Mouse (Mus musculus) lung, adult 2 months (tissue): Measurements from ENCODE around the gene Gm17027.
"Not testable (repeated sequence)": the region's sequence is repeated elsewhere in the genome, so short reads cannot be mapped to it uniquely, and the experiment has no call there.

ENCODE experiments used
- CTCF ChIP-seq: fragments of 200-500 bp; IDR thresholded peaks from 2 replicates; pipeline ENCODE4 v1.5.1; 2011; ENCODE audit warnings: mild to moderate bottlenecking, low read length, control low read depth; ENCODE audit not compliant: insufficient read depth
- POLR2A ChIP-seq: fragments of 200-500 bp; IDR thresholded peaks from 2 replicates; pipeline ENCODE4 v1.6.1; 2011; ENCODE audit warnings: low read depth, mild to moderate bottlenecking, control low read depth, low read length, borderline replicate concordance; ENCODE audit errors: extremely low read depth

DNA sequence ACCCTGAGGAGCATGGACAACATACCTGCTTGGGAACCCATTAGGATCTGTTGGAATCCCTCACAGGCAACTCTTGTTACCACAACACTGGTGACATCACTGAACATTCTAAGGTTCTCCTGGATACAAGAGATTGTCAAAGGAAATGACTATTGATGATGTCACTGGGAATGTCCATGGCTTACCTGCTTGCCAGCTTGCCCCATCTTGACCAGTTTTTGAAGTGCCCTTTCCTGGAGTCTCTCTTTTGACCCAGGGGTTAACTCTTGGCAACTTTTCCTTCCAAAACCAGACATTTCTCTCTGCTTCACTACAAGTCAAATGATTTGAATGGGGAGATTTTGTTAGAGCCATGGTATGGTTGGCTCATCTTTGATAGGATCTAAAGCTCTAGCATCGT is 28.3 kb upstream of the Gm17027 start, which contains the start of gene Gm3573:
- TF ChIP-seq POLR2A, CTCF: not testable (repeated sequence)
